Mouse (Mus musculus): Measurements from ENCODE around the gene Sct. TPM values are rescaled to one million over a fixed set of nuclear protein-coding genes. Genes with fewer than 3 reads are reported as not detected.
"Not testable (repeated sequence)": the region's sequence is repeated elsewhere in the genome, so short reads cannot be mapped to it uniquely, and the experiment has no call there.

The Sct gene
- total RNA-seq, 4 experiments from 2014 or later, result not detected

GRCm38 (mm10) chr7:141291921-141292582 is 13.1 kb upstream of the Sct start, which contains the start of gene Drd4:
Gene Drd4 (plus strand): TSS chr7:141292006.
- DNase-seq (ENCODE audit: low spot score in 2 of 2), result peak in 1 of 2 experiments; percentile 33

GRCm38 (mm10) chr7:141288042-141288441 is 9.1 kb upstream of the Sct start:
- DNase-seq (ENCODE audit: low spot score in 2 of 2), result no peak

- no peak for DNase-seq (ENCODE audit: low spot score in 2 of 2)
Observed at GRCm38 (mm10) chr7:141282756-141283155, 3.8 kb upstream of the Sct start.

GRCm38 (mm10) chr7:141281442-141281841 is 2.5 kb upstream of the Sct start:
- DNase-seq (ENCODE audit: low spot score in 2 of 2), result no peak

GRCm38 (mm10) chr7:141277701-141278678 is 943 bp downstream of the Sct start:
- no peak for DNase-seq (ENCODE audit: low spot score in 2 of 2)

- DNase-seq (ENCODE audit: low spot score in 2 of 2), result no peak
Observed at GRCm38 (mm10) chr7:141276546-141276945, 2.4 kb downstream of the Sct start, which contains the start of gene Cdhr5. Gene Cdhr5 (minus strand): TSS chr7:141276786.

- no peak for DNase-seq (ENCODE audit: low spot score in 2 of 2)
Observed at GRCm38 (mm10) chr7:141275356-141275755, 3.6 kb downstream of the Sct start.

- no peak for DNase-seq (ENCODE audit: low spot score in 2 of 2)
Observed at GRCm38 (mm10) chr7:141270631-141271030, 8.3 kb downstream of the Sct start.

- DNase-seq (ENCODE audit: low spot score in 2 of 2), result no peak
Observed at GRCm38 (mm10) chr7:141269273-141269545, 9.7 kb downstream of the Sct start.

GRCm38 (mm10) chr7:141268466-141269272 is 10.3 kb downstream of the Sct start:
- no peak for DNase-seq (ENCODE audit: low spot score in 2 of 2)

- DNase-seq (ENCODE audit: low spot score in 2 of 2), result no peak
Observed at GRCm38 (mm10) chr7:141265739-141266561, 13.0 kb downstream of the Sct start, which contains the start of gene Irf7. Gene Irf7 (minus strand): TSS chr7:141266481.

- no peak for DNase-seq (ENCODE audit: low spot score in 2 of 2)
Observed at GRCm38 (mm10) chr7:141265411-141265738, 13.6 kb downstream of the Sct start.

- no peak for DNase-seq (ENCODE audit: low spot score in 2 of 2)
Observed at GRCm38 (mm10) chr7:141264761-141265410, 14.0 kb downstream of the Sct start.

- DNase-seq (ENCODE audit: low spot score in 2 of 2), result no peak
Observed at GRCm38 (mm10) chr7:141264041-141264700, 14.8 kb downstream of the Sct start.

GRCm38 (mm10) chr7:141263640-141264039 is 15.3 kb downstream of the Sct start:
- no peak for DNase-seq (ENCODE audit: low spot score in 2 of 2)

GRCm38 (mm10) chr7:141261480-141261879 is 17.5 kb downstream of the Sct start:
- DNase-seq (ENCODE audit: low spot score in 2 of 2), result no peak

- no peak for DNase-seq (ENCODE audit: low spot score in 2 of 2)
Observed at GRCm38 (mm10) chr7:141256159-141256558, 22.8 kb downstream of the Sct start.

GRCm38 (mm10) chr7:141250486-141250885 is 28.4 kb downstream of the Sct start:
- DNase-seq (ENCODE audit: low spot score in 2 of 2), result not testable (repeated sequence)

- no peak for DNase-seq (ENCODE audit: low spot score in 2 of 2)
Observed at GRCm38 (mm10) chr7:141231551-141231950, 47.4 kb downstream of the Sct start.

- DNase-seq (ENCODE audit: low spot score in 2 of 2), result no peak
Observed at GRCm38 (mm10) chr7:141231111-141231510, 47.8 kb downstream of the Sct start.
